In the genomic region with DNA sequence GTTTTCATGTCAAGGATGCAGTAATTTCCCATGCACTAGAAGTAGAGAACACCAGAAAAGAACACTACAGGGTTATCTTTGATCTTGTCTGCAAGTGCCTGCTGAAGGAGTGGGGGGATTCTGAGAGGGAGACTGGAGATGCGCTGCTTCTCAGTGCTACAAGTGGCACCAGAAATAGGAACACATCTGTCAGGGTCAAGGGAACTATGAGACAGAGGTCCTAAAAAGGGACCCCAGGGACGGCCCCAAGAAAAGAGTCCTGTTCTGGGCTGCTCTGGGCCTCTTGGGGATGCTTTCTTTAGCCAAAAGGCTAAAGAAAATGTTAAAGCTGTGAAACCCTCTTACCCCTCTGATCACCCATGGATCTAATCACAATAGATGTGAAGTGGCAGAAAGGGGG, we compare ENCODE assay signal across 24 mouse cellular contexts. TPM values are rescaled to one million over a fixed set of nuclear protein-coding genes. Genes with fewer than 3 reads are reported as not detected.
DNase-seq lines count a peak whose midpoint lies in the region; ATAC-seq and TF ChIP-seq lines count a peak whose summit lies in the region.
"Had no signal": no experiment of that assay in that cellular context is flagged by ENCODE, and none has a peak within 500 bp of the region (broad histone marks: within the 10 kb centered on the region; RNA-seq: fewer than 3 reads in every experiment).

No protein-coding gene starts in this region.

- no peaks in the 10 kb centered on the region for H3K36me3 ChIP-seq in intestine, embryonic 16.5 days (ENCODE audit: control insufficient read depth, insufficient read depth, low read length)
- H3K36me3 ChIP-seq: embryonic facial prominence, embryonic 12.5 days; embryonic facial prominence, embryonic 15.5 days; forebrain, embryonic 12.5 days; forebrain, embryonic 15.5 days; hindbrain, embryonic 12.5 days; hindbrain, embryonic 15.5 days had no signal

- H3K4me1 ChIP-seq in embryonic fibroblast, embryonic 13.5 days (ENCODE audit: control insufficient read depth, insufficient read depth, low read length), result peaks cover 22% of the 10 kb centered on the region
- no peaks in the 10 kb centered on the region for H3K4me1 ChIP-seq in intestine, embryonic 16.5 days (ENCODE audit: control insufficient read depth, insufficient read depth, low read length)
- H3K4me1 ChIP-seq: forebrain, embryonic 15.5 days; hindbrain, embryonic 15.5 days had no signal

- no peak for ATAC-seq in intestine, embryonic 16.5 days
- ATAC-seq: activated CD4-positive, CD25-positive, alpha-beta regulatory T cell, adult 4 months; CD4-positive, CD25-positive, alpha-beta regulatory T cell, adult 4 months; forebrain, embryonic 15.5 days had no signal

- no peak overlapping the region for H3K4me3 ChIP-seq in left cerebral cortex, adult 2 months
- no peak overlapping the region for H3K4me3 ChIP-seq in embryonic fibroblast, embryonic 13.5 days (ENCODE audit: insufficient read depth, low read length)
- H3K4me3 ChIP-seq in intestine, embryonic 16.5 days (ENCODE audit: low read length), result no peak overlapping the region
- H3K4me3 ChIP-seq: embryonic facial prominence, embryonic 12.5 days; embryonic facial prominence, embryonic 15.5 days; erythroblast, embryonic 14.5 days; forebrain, embryonic 12.5 days; forebrain, embryonic 15.5 days; hindbrain, embryonic 12.5 days; hindbrain, embryonic 15.5 days had no signal

- no peak overlapping the region for H3K9ac ChIP-seq in intestine, embryonic 16.5 days (ENCODE audit: low read depth, low read length)
- H3K9ac ChIP-seq: embryonic facial prominence, embryonic 12.5 days; embryonic facial prominence, embryonic 15.5 days; forebrain, embryonic 12.5 days; forebrain, embryonic 15.5 days; hindbrain, embryonic 12.5 days; hindbrain, embryonic 15.5 days had no signal

- DNase-seq in left cerebral cortex, adult 2 months (ENCODE audit: extremely low spot score in 1 of 2, low spot score in 2 of 2), result no peak
- DNase-seq in left cerebral cortex, postnatal 25 days (ENCODE audit: low spot score in 2 of 2), result no peak
- DNase-seq in kidney, adult 8-10 months, result no peak
- no peak for DNase-seq in urinary bladder, postnatal 36 days (ENCODE audit: low spot score in 2 of 2)
- DNase-seq: adrenal gland, adult 8-10 months; adrenal gland, postnatal 25 days; cerebellum, adult 11-12 months; cerebellum, adult 9-10 months; cerebellum, postnatal 14 days; gastrocnemius, postnatal 14 days; heart, adult 11 months had no signal

- H3K4me2 ChIP-seq in intestine, embryonic 16.5 days (ENCODE audit: low read depth, low read length), result no peak overlapping the region
- H3K4me2 ChIP-seq: embryonic facial prominence, embryonic 12.5 days; embryonic facial prominence, embryonic 15.5 days; forebrain, embryonic 12.5 days; forebrain, embryonic 15.5 days; heart, embryonic 11.5 days; hindbrain, embryonic 12.5 days; hindbrain, embryonic 15.5 days had no signal

- H3K27me3 ChIP-seq in intestine, embryonic 16.5 days (replicated peaks; ENCODE audit: control insufficient read depth, insufficient read depth, low read length), result no peaks in the 10 kb centered on the region
- H3K27me3 ChIP-seq: embryonic facial prominence, embryonic 12.5 days; embryonic facial prominence, embryonic 15.5 days; forebrain, embryonic 12.5 days; forebrain, embryonic 15.5 days; hindbrain, embryonic 12.5 days; hindbrain, embryonic 15.5 days had no signal

- H3K27ac ChIP-seq in left cerebral cortex, adult 2 months, result peak overlapping the region; percentile 67
- H3K27ac ChIP-seq in embryonic fibroblast, embryonic 13.5 days (ENCODE audit: insufficient read depth, low read length), result peak overlapping the region; percentile 100
- H3K27ac ChIP-seq in intestine, embryonic 16.5 days (ENCODE audit: low read length), result peak overlapping the region; percentile 57
- H3K27ac ChIP-seq: embryonic facial prominence, embryonic 12.5 days; embryonic facial prominence, embryonic 15.5 days; forebrain, embryonic 12.5 days; forebrain, embryonic 15.5 days; hindbrain, embryonic 12.5 days; hindbrain, embryonic 15.5 days had no signal

- intact Hi-C loops in left cerebral cortex, adult 2 months (cut with DNase I), result loop anchor here (5.0 kb wide), 3 partner anchors 65 to 110 kb away; a partner anchor contains a TSS
- intact Hi-C loops in left cerebral cortex, postnatal 25 days (cut with DNase I), result loop anchor here (5.0 kb wide), 3 partner anchors 60 to 110 kb away; no protein-coding TSS in a partner anchor

- 72% methylated on average over 2 of the region's 2 CpGs for WGBS in intestine, embryonic 16.5 days

- TF ChIP-seq CTCF in left cerebral cortex, adult 2 months (IDR thresholded peaks at IDR 0.05), result no peak
- TF ChIP-seq CTCF in embryonic fibroblast, embryonic 13.5 days (IDR thresholded peaks at IDR 0.05; ENCODE audit: borderline replicate concordance, insufficient read depth, low read length), result no peak

- no peak for TF ChIP-seq POLR2A in embryonic fibroblast, embryonic 13.5 days (IDR thresholded peaks at IDR 0.05; ENCODE audit: low read depth, low read length)

- no peaks in the 10 kb centered on the region for H3K9me3 ChIP-seq in intestine, embryonic 16.5 days (ENCODE audit: control insufficient read depth, low read length)
- H3K9me3 ChIP-seq: embryonic facial prominence, embryonic 12.5 days; embryonic facial prominence, embryonic 15.5 days; forebrain, embryonic 12.5 days; forebrain, embryonic 15.5 days; hindbrain, embryonic 12.5 days; hindbrain, embryonic 15.5 days had no signal

RNA-seq across cellular contexts. Expression of a gene that starts 35.2 kb away (rescaled TPM):
- 10 to 100 TPM; 17.4 to 20.6 TPM for total RNA-seq in left cerebral cortex, adult 2 months (2021)
- total RNA-seq in left cerebral cortex, postnatal 25 days (2021), result 10 to 100 TPM; 18.2 to 19.0 TPM
- 494 and 721 TPM in 2 replicates for polyA plus RNA-seq in embryonic fibroblast, embryonic 13.5 days (2011; ENCODE audit: insufficient read length, low read depth, missing spikeins)
- 84.9 and 86.9 TPM in 2 replicates for polyA plus RNA-seq in intestine, embryonic 16.5 days (2015; fragmentation: Nextera tagmentation; extraction: Ambion mirVana)
- total RNA-seq: hematopoietic stem cell, adult 5-6 weeks had no signal
- polyA plus RNA-seq: activated CD4-positive, CD25-positive, alpha-beta regulatory T cell, adult 4 months; CD4-positive, CD25-positive, alpha-beta regulatory T cell, adult 4 months; erythroblast, embryonic 14.5 days had no signal
